Mouse (Mus musculus): Measurements from ENCODE around the gene Cenpj. TPM values are rescaled to one million over a fixed set of nuclear protein-coding genes. Genes with fewer than 3 reads are reported as not detected.

Cenpj gene
- polyA plus RNA-seq, 1 experiment from 2014 or later = 1.4 TPM

- ATAC-seq = no peak
- H3K4me3 ChIP-seq (ENCODE audit: low read depth, low read length) = no peak overlapping the region
- H3K4me1 ChIP-seq (replicated peaks; ENCODE audit: control insufficient read depth, insufficient read depth, low read length) = no peaks in the 10 kb centered on the region
- no peak for TF ChIP-seq CTCF (IDR thresholded peaks at IDR 0.05; ENCODE audit: low read depth)
- H3K27ac ChIP-seq (ENCODE audit: low read depth, low read length) = no peak overlapping the region
- H3K4me2 ChIP-seq (replicated peaks; ENCODE audit: low read depth) = no peak overlapping the region
- no peaks in the 10 kb centered on the region for H3K9me3 ChIP-seq (ENCODE audit: control insufficient read depth)
- 81% methylated on average over 2 of the region's 2 CpGs for WGBS
- H3K36me3 ChIP-seq (ENCODE audit: control insufficient read depth, insufficient read depth) = no peaks in the 10 kb centered on the region
- no peaks in the 10 kb centered on the region for H3K27me3 ChIP-seq (replicated peaks; ENCODE audit: control insufficient read depth, insufficient read depth, low read length)
- no peak overlapping the region for H3K9ac ChIP-seq (ENCODE audit: low read depth, low read length)
These were observed 60.5 kb downstream of the Cenpj start for GRCm38 (mm10) chr14:56514775-56515174.

DNA sequence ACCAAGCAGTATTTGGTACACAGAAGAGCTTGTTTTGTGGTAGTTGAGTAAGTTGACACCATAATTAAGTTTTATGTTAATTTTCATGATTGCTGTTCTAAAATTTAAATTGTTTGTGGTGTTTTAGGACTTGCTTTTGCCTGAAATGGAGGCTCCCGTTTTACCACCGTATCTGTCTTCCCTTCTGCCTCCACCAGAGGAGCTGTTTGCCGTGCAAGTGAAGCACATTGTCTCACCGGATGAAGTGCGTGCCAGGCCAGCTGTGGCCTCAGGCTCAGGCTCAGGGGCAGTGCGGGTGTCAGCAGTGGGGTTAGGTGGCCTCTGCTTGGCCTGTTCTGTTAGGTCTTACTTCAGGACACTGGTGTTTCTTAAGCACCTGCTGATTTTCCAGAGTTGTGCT is 63.1 kb downstream of the Cenpj start:
- Histone ChIP-seq H3K4me2 (replicated peaks; ENCODE audit: low read depth) (no peak overlapping the region), H3K4me3 (ENCODE audit: low read depth, low read length) (no peak overlapping the region), H3K9me3 (ENCODE audit: control insufficient read depth) (no peaks in the 10 kb centered on the region), H3K27ac (ENCODE audit: low read depth, low read length) (no peak overlapping the region), H3K4me1 (replicated peaks; ENCODE audit: control insufficient read depth, insufficient read depth, low read length) (no peaks in the 10 kb centered on the region), H3K9ac (ENCODE audit: low read depth, low read length) (no peak overlapping the region), H3K36me3 (ENCODE audit: control insufficient read depth, insufficient read depth) (no peaks in the 10 kb centered on the region), H3K27me3 (replicated peaks; ENCODE audit: control insufficient read depth, insufficient read depth, low read length) (no peaks in the 10 kb centered on the region)
- peak; percentile 75 for TF ChIP-seq CTCF (IDR thresholded peaks at IDR 0.05; ENCODE audit: low read depth)
- ATAC-seq = no peak
- WGBS = 34% methylated on average over 6 of the region's 6 CpGs

- H3K4me2 ChIP-seq (replicated peaks; ENCODE audit: low read depth) = no peak overlapping the region
- no peak for TF ChIP-seq CTCF (IDR thresholded peaks at IDR 0.05; ENCODE audit: low read depth)
- ATAC-seq = no peak
- 60% methylated on average over 3 of the region's 3 CpGs for WGBS
- no peak overlapping the region for H3K27ac ChIP-seq (ENCODE audit: low read depth, low read length)
- no peaks in the 10 kb centered on the region for H3K27me3 ChIP-seq (replicated peaks; ENCODE audit: control insufficient read depth, insufficient read depth, low read length)
- no peak overlapping the region for H3K9ac ChIP-seq (ENCODE audit: low read depth, low read length)
- H3K4me1 ChIP-seq (replicated peaks; ENCODE audit: control insufficient read depth, insufficient read depth, low read length) = no peaks in the 10 kb centered on the region
- H3K9me3 ChIP-seq (ENCODE audit: control insufficient read depth) = no peaks in the 10 kb centered on the region
- H3K36me3 ChIP-seq (ENCODE audit: control insufficient read depth, insufficient read depth) = no peaks in the 10 kb centered on the region
- no peak overlapping the region for H3K4me3 ChIP-seq (ENCODE audit: low read depth, low read length)
These were observed 68.5 kb downstream of the Cenpj start for GRCm38 (mm10) chr14:56506743-56507142.

DNA sequence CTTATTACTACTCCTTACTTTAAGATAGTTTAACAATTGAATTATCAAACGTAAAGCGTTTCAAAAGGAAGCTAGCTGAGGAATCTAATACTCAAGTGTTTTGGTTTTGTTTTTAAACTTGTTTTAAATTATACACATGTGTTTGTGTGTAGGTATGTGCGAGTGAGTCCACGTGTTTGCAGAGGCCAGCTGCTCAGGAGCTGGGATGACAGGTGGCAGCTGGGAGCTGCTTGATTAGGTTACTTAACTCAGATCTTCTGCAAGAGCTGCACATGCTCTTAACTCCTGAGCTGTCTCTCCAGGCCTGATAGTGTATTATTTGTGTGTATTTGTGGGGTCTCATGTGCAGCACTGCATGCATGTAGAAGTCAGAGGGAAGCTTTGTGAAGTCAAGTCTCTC is 72.8 kb downstream of the Cenpj start:
- Histone ChIP-seq H3K27ac (ENCODE audit: low read depth, low read length) (no peak overlapping the region), H3K27me3 (replicated peaks; ENCODE audit: control insufficient read depth, insufficient read depth, low read length) (no peaks in the 10 kb centered on the region), H3K4me3 (ENCODE audit: low read depth, low read length) (no peak overlapping the region), H3K9ac (ENCODE audit: low read depth, low read length) (no peak overlapping the region), H3K9me3 (ENCODE audit: control insufficient read depth) (no peaks in the 10 kb centered on the region), H3K4me1 (replicated peaks; ENCODE audit: control insufficient read depth, insufficient read depth, low read length) (no peaks in the 10 kb centered on the region), H3K36me3 (ENCODE audit: control insufficient read depth, insufficient read depth) (no peaks in the 10 kb centered on the region), H3K4me2 (replicated peaks; ENCODE audit: low read depth) (no peak overlapping the region)
- no peak for TF ChIP-seq CTCF (IDR thresholded peaks at IDR 0.05; ENCODE audit: low read depth)
- WGBS = 60% methylated on average over 4 of the region's 4 CpGs
- ATAC-seq = no peak

- ATAC-seq = no peak
- Histone ChIP-seq H3K27ac (ENCODE audit: low read depth, low read length) (no peak overlapping the region), H3K4me3 (ENCODE audit: low read depth, low read length) (no peak overlapping the region), H3K4me2 (replicated peaks; ENCODE audit: low read depth) (no peak overlapping the region), H3K9ac (ENCODE audit: low read depth, low read length) (no peak overlapping the region), H3K27me3 (replicated peaks; ENCODE audit: control insufficient read depth, insufficient read depth, low read length) (no peaks in the 10 kb centered on the region), H3K36me3 (ENCODE audit: control insufficient read depth, insufficient read depth) (no peaks in the 10 kb centered on the region), H3K4me1 (replicated peaks; ENCODE audit: control insufficient read depth, insufficient read depth, low read length) (no peaks in the 10 kb centered on the region), H3K9me3 (ENCODE audit: control insufficient read depth) (no peaks in the 10 kb centered on the region)
- no peak for TF ChIP-seq CTCF (IDR thresholded peaks at IDR 0.05; ENCODE audit: low read depth)
These were observed 85.4 kb downstream of the Cenpj start for GRCm38 (mm10) chr14:56489806-56490205.

Other genes starting within 250 kb of the Cenpj start
- 0.09 and 0.37 TPM in 2 replicates for gene Atp12a, start 210.4 kb downstream of the Cenpj start, polyA plus RNA-seq (2015; fragmentation: Nextera tagmentation; extraction: Ambion mirVana)
- gene Rnf17, start 172.8 kb downstream of the Cenpj start, polyA plus RNA-seq (2015; fragmentation: Nextera tagmentation; extraction: Ambion mirVana) = 0.46 and 0.59 TPM in 2 replicates
- gene Parp4, start 194 bp upstream of the Cenpj start, polyA plus RNA-seq (2015; fragmentation: Nextera tagmentation; extraction: Ambion mirVana) = 12.2 and 15.7 TPM in 2 replicates
- 18.9 and 23.5 TPM in 2 replicates for gene Mphosph8, start 92.8 kb upstream of the Cenpj start, polyA plus RNA-seq (2015; fragmentation: Nextera tagmentation; extraction: Ambion mirVana)
- 11.1 and 11.5 TPM in 2 replicates for gene Pspc1, start 202.9 kb upstream of the Cenpj start, polyA plus RNA-seq (2015; fragmentation: Nextera tagmentation; extraction: Ambion mirVana)
- gene Zmym5, start 236.3 kb upstream of the Cenpj start, polyA plus RNA-seq (2015; fragmentation: Nextera tagmentation; extraction: Ambion mirVana) = 14.7 and 15.3 TPM in 2 replicates